Mouse (Mus musculus): Measurements from ENCODE around the gene Chd8. TPM values are rescaled to one million over a fixed set of nuclear protein-coding genes. Genes with fewer than 3 reads are reported as not detected.
A peak's percentile ranks its signal among the peaks of the same experiment; 100 is the strongest.

Gene Chd8
- total and polyA plus RNA-seq, 2 experiments from 2014 or later, result 26.7 to 88.3 TPM

- Histone ChIP-seq H3K4me2 (ENCODE audit: low read depth) (no peak overlapping the region), H3K4me1 (ENCODE audit: insufficient read depth) (peaks cover 6% of the 10 kb centered on the region; the same call in 1 of the 2 replicates), H3K27me3 (ENCODE audit: insufficient read depth, low read length) (no peaks in the 10 kb centered on the region), H3K9me3 (ENCODE audit: low read length) (no peaks in the 10 kb centered on the region), H3K36me3 (ENCODE audit: insufficient read depth) (peaks cover 6% of the 10 kb centered on the region; the same call in 1 of the 2 replicates), H3K4me3 (ENCODE audit: low read depth, low read length) (no peak overlapping the region), H3K27ac (ENCODE audit: low read depth, low read length) (no peak overlapping the region), H3K9ac (no peak overlapping the region)
- DNase-seq, result peak; percentile 7
- no peak for ATAC-seq
- TF ChIP-seq CTCF (IDR thresholded peaks at IDR 0.05; ENCODE audit: low read depth), result peak; percentile 62
Observed at GRCm38 (mm10) chr14:52190740-52191359, 66.7 kb downstream of the Chd8 start.

GRCm38 (mm10) chr14:52189519-52189918, 68.1 kb downstream of the Chd8 start:
- DNase-seq, result peak; percentile 24
- no peak overlapping the region for H3K27ac ChIP-seq (ENCODE audit: low read depth, low read length)

DNA sequence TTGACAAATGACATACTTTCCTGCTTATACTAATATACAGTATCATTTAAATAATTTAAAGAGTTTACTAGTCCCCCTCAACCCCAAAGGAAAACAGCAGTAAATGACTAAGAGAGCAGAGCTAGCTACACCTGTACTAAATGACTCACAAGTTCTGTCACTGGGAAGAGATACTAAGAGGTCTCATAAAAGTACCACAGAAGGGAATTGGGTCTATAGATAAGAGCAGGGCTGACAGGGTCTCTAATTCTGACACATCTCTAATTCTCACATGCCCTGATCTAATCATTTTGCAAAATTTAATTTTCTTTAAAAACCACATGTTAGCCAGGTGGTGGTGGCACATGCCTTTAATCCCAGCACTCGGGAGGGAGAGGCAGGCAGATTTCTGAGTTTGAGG, 68.8 kb downstream of the Chd8 start:
- TF ChIP-seq CTCF (IDR thresholded peaks at IDR 0.05; ENCODE audit: low read depth), result no peak
- ATAC-seq (no peak), DNase-seq (no peak)
- Histone ChIP-seq H3K36me3 (ENCODE audit: insufficient read depth) (peaks cover 8% of the 10 kb centered on the region; the same call in 1 of the 2 replicates), H3K4me1 (ENCODE audit: insufficient read depth) (no peaks in the 10 kb centered on the region), H3K4me2 (ENCODE audit: low read depth) (no peak overlapping the region), H3K9me3 (ENCODE audit: low read length) (no peaks in the 10 kb centered on the region), H3K4me3 (ENCODE audit: low read depth, low read length) (no peak overlapping the region), H3K27ac (ENCODE audit: low read depth, low read length) (no peak overlapping the region), H3K9ac (no peak overlapping the region), H3K27me3 (ENCODE audit: insufficient read depth, low read length) (no peaks in the 10 kb centered on the region)
- WGBS, result 78% methylated on average over 1 of the region's 1 CpGs

More at GRCm38 (mm10) chr14:52189519-52189918, 68.1 kb downstream of the Chd8 start:
- no peak overlapping the region for H3K4me3 ChIP-seq (ENCODE audit: low read depth, low read length)
- ATAC-seq, result no peak
- no peaks in the 10 kb centered on the region for H3K4me1 ChIP-seq (ENCODE audit: insufficient read depth)
- H3K27me3 ChIP-seq (ENCODE audit: insufficient read depth, low read length), result no peaks in the 10 kb centered on the region
- no peaks in the 10 kb centered on the region for H3K9me3 ChIP-seq (ENCODE audit: low read length)
- peak; percentile 48 for TF ChIP-seq CTCF (IDR thresholded peaks at IDR 0.05; ENCODE audit: low read depth)
- no peak overlapping the region for H3K4me2 ChIP-seq (ENCODE audit: low read depth)
- H3K9ac ChIP-seq, result no peak overlapping the region
- H3K36me3 ChIP-seq (ENCODE audit: insufficient read depth), result peaks cover 6% of the 10 kb centered on the region; the same call in 1 of the 2 replicates
- WGBS, result 62% methylated on average over 2 of the region's 2 CpGs

DNA sequence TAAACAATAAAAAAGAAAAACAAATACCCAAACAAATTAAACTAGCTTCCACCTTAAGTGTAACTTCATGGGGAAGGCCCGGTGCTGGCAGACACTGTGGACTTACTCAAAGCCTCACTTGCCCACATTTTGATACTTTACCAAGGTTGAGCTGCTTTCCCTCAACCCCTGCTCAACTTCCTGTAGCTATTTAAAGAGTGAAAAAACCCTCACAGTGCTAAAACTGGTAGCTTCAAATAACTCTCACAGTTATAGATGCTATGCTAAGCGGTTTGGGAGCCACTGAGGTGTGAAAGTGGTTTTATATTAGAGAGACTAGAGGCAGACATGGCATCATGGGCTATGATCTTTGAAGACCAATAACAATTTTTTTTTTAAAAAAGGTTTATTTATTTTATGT, 91.0 kb downstream of the Chd8 start:
- H3K4me3 ChIP-seq (ENCODE audit: low read depth, low read length), result no peak overlapping the region
- H3K4me1 ChIP-seq (ENCODE audit: insufficient read depth), result no peaks in the 10 kb centered on the region
- no peak for ATAC-seq
- no peaks in the 10 kb centered on the region for H3K9me3 ChIP-seq (ENCODE audit: low read length)
- H3K4me2 ChIP-seq (ENCODE audit: low read depth), result no peak overlapping the region
- H3K9ac ChIP-seq, result no peak overlapping the region
- no peak for DNase-seq
- TF ChIP-seq CTCF (IDR thresholded peaks at IDR 0.05; ENCODE audit: low read depth), result no peak
- 95% methylated on average over 2 of the region's 2 CpGs for WGBS
- H3K36me3 ChIP-seq (ENCODE audit: insufficient read depth), result peaks cover 54% of the 10 kb centered on the region
- no peak overlapping the region for H3K27ac ChIP-seq (ENCODE audit: low read depth, low read length)
- H3K27me3 ChIP-seq (ENCODE audit: insufficient read depth, low read length), result no peaks in the 10 kb centered on the region

DNA sequence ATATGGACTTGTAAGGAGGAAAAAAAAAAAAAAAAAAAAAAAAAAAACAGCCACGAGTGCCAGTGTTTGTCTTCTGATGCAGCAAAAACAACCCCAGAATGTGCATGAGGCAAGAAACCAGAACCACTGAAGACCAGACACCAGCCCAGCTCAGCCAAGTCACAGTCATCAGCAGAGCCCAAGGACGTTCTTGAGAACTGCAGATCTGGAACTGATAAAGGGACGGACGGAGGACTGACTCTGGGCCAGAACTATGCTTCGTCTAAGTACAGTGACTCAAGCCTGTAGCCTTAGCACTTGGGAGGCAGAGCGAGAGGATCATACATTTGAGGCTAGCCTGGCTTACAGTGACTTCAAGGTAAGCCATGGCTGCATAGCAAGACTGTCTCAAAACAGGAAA, 96.7 kb downstream of the Chd8 start:
- no peak overlapping the region for H3K4me2 ChIP-seq (ENCODE audit: low read depth)
- H3K27ac ChIP-seq (ENCODE audit: low read depth, low read length), result no peak overlapping the region
- H3K4me3 ChIP-seq (ENCODE audit: low read depth, low read length), result no peak overlapping the region
- ATAC-seq (no peak), DNase-seq (no peak)
- H3K27me3 ChIP-seq (ENCODE audit: insufficient read depth, low read length), result no peaks in the 10 kb centered on the region
- peaks cover 64% of the 10 kb centered on the region for H3K36me3 ChIP-seq (ENCODE audit: insufficient read depth)
- 92% methylated on average over 6 of the region's 6 CpGs for WGBS
- no peak overlapping the region for H3K9ac ChIP-seq
- no peak for TF ChIP-seq CTCF (IDR thresholded peaks at IDR 0.05; ENCODE audit: low read depth)
- no peaks in the 10 kb centered on the region for H3K9me3 ChIP-seq (ENCODE audit: low read length)
- no peaks in the 10 kb centered on the region for H3K4me1 ChIP-seq (ENCODE audit: insufficient read depth)

DNA sequence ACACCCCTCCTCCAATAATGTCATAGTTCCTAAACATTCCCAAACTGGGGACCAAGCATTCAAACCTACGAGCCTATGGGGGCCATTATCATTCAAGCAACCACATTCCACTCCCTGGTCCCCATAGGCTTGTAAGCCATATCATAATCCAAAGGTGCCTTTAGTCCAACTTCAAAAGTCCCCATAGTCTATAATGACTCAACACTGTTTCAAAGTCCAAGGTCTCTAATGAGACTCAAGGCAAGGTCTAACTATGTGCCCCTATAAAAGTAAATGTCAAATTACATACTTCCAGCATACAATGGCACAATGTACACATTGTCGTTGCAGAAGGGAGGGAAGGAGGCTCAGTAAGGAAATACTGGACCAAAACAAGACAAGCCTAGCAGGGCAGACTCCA, 102.6 kb downstream of the Chd8 start:
- no peak for TF ChIP-seq CTCF (IDR thresholded peaks at IDR 0.05; ENCODE audit: low read depth)
- H3K27ac ChIP-seq (ENCODE audit: low read depth, low read length), result no peak overlapping the region
- no peak overlapping the region for H3K9ac ChIP-seq
- H3K4me2 ChIP-seq (ENCODE audit: low read depth), result no peak overlapping the region
- H3K4me1 ChIP-seq (ENCODE audit: insufficient read depth), result peaks cover 14% of the 10 kb centered on the region; the same call in 1 of the 2 replicates
- no peak for DNase-seq
- H3K4me3 ChIP-seq (ENCODE audit: low read depth, low read length), result no peak overlapping the region
- peaks cover 18% of the 10 kb centered on the region for H3K36me3 ChIP-seq (ENCODE audit: insufficient read depth)
- H3K27me3 ChIP-seq (ENCODE audit: insufficient read depth, low read length), result no peaks in the 10 kb centered on the region
- ATAC-seq, result no peak
- 87% methylated on average over 2 of the region's 2 CpGs for WGBS
- H3K9me3 ChIP-seq (ENCODE audit: low read length), result no peaks in the 10 kb centered on the region

- Histone ChIP-seq H3K4me2 (ENCODE audit: low read depth) (peak overlapping the region; percentile 43), H3K9ac (no peak overlapping the region), H3K4me3 (ENCODE audit: low read depth, low read length) (peak overlapping the region; percentile 17; the same call in 1 of the 2 replicates), H3K36me3 (ENCODE audit: insufficient read depth) (no peaks in the 10 kb centered on the region), H3K4me1 (ENCODE audit: insufficient read depth) (peaks cover 14% of the 10 kb centered on the region; the same call in 1 of the 2 replicates), H3K9me3 (ENCODE audit: low read length) (no peaks in the 10 kb centered on the region), H3K27ac (ENCODE audit: low read depth, low read length) (peak overlapping the region; percentile 75; the same call in 1 of the 2 replicates), H3K27me3 (ENCODE audit: insufficient read depth, low read length) (no peaks in the 10 kb centered on the region)
- ATAC-seq, result peak; percentile 11; the same call in 1 of the 2 replicates
- no peak for TF ChIP-seq CTCF (IDR thresholded peaks at IDR 0.05; ENCODE audit: low read depth)
- 12% methylated on average over 3 of the region's 3 CpGs for WGBS
- no peak for DNase-seq
Observed at GRCm38 (mm10) chr14:52152613-52153012, 105.0 kb downstream of the Chd8 start.
